Mouse (Mus musculus) intestine, embryonic 15.5 days (tissue): ENCODE data around the gene Shoc2. TPM values are rescaled to one million over a fixed set of nuclear protein-coding genes. Genes with fewer than 3 reads are reported as not detected.
A peak's percentile ranks its signal among the peaks of the same experiment; 100 is the strongest.

Experiments
- ATAC-seq: fragments of 200-750 bp; cut with Nextera tagmentation; 2 replicates; pipeline ENCODE4 v1.8.0; 2017; ENCODE audit warnings: moderate TSS enrichment, moderate library complexity
- H3K27ac ChIP-seq: fragments of 300-500 bp; sonication (generic); 2 replicates; pipeline ENCODE4 v1.5.1; 2015; ENCODE audit warnings: mild to moderate bottlenecking, inconsistent platforms
- H3K27me3 ChIP-seq: fragments of 300-500 bp; sonication (generic); replicated peaks from 2 replicates; pipeline ENCODE4 v1.6.1; 2015; ENCODE audit warnings: inconsistent platforms
- H3K36me3 ChIP-seq: fragments of 300-500 bp; sonication (generic); 2 replicates; pipeline ENCODE4 v1.6.1; 2015; ENCODE audit warnings: inconsistent platforms
- H3K4me1 ChIP-seq: fragments of 300-500 bp; sonication (generic); replicated peaks from 2 replicates; pipeline ENCODE4 v1.6.1; 2015; ENCODE audit warnings: inconsistent platforms
- H3K4me2 ChIP-seq: fragments of 300-500 bp; sonication (generic); replicated peaks from 2 replicates; pipeline ENCODE4 v1.6.1; 2015; ENCODE audit warnings: mild to moderate bottlenecking, inconsistent platforms
- H3K4me3 ChIP-seq: fragments of 300-500 bp; sonication (generic); replicated peaks from 2 replicates; pipeline ENCODE4 v1.5.1; 2015; ENCODE audit warnings: inconsistent platforms
- H3K9ac ChIP-seq: fragments of 300-500 bp; sonication (generic); 2 replicates; pipeline ENCODE4 v1.6.1; 2015; ENCODE audit warnings: inconsistent platforms
- H3K9me3 ChIP-seq: fragments of 300-500 bp; sonication (generic); 2 replicates; pipeline ENCODE4 v1.6.1; 2016; ENCODE audit warnings: inconsistent platforms
- WGBS: fragments of 180-500 bp; shearing (Covaris S2); methylation state at CpG from one replicate; pipeline ENCODE4 v1.1.7; 2015; 5-methylcytosine and 5-hydroxymethylcytosine counted together
- polyA plus RNA-seq: library from polyadenylated mRNA; unstranded; fragments of >200 nt; fragmentation: Nextera tagmentation; extraction: Ambion mirVana; gene quantifications from 2 replicates; pipeline ENCODE4 v1.2.1, GENCODE M21; 2015

The Shoc2 gene
- polyA plus RNA-seq, 1 experiment from 2014 or later = 42.9 TPM

DNA sequence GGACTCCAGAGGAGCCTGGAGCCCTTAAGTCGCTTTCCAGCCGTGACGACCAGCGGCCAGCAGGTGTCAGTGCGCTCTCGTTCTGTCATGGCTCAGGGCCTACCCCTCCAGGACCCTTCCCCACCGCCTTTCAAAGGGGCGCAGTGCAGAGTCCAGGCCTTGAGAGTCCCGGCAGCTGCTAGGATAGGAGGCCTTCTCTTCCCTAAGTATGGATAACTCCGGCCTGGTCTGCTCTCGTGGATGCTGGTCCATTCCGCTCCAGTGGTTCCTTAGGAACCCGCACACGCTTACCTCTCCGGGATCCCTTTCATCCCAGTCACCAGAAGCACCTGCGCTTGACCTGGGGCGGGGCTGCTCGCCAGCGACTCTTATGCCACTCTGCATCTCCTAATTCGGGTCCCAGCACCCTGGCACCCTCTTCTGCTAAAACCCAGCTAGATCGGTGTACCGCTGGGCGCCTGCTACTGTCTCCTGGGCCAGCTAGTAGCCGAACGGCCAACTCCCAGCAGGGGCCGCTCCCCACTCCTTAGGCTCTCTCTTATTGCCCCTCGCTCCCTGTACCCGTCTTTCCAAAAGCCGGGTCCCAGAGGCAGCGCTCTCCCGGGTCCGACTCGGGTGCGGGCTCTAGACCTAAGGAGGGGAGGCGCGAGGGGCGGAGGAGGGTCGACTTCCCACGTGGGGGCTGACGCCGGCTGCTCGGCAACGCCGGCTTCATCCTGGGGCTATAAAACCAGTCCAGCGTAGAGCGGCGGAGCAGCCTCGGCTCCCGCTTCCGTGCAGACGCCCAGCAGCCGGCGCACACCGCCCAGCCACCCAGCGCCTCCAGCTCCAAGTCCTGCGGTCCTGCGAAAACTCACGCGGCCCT, 100.6 kb downstream of the Shoc2 start:
- Histone ChIP-seq H3K9me3 (no peaks in the 10 kb centered on the region), H3K4me1 (peaks cover 39% of the 10 kb centered on the region), H3K27me3 (peaks cover 23% of the 10 kb centered on the region), H3K36me3 (no peaks in the 10 kb centered on the region), H3K9ac (peak overlapping the region; percentile 71), H3K4me3 (peak overlapping the region; percentile 60), H3K4me2 (peak overlapping the region; percentile 100), H3K27ac (0 out of 2 replicates have a peak overlapping the region, but pooled peaks have one; percentile 48)
- WGBS = under 1% methylated on average over 59 of the region's 59 CpGs
- ATAC-seq = peak; percentile 85

DNA sequence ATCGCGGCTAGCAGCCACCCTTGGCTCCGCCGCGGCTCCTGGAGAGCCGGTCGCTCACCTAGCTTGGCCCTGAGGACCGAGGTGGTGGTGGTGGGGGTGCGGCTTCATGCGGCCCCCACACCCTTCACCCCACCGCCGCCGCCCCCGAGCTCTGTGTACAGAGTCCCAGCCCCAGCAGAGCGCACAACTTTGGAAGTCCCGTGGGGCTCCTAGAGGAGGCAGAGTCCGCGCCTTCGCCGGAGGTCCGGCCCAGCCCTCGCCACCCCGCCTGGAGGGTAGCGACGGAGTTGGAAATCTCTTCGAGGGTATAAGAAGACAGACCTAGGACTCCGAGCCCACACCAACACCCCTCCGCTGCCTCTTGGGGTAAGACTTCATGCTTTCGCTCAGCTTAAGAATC, 101.3 kb downstream of the Shoc2 start:
- ATAC-seq = peak; percentile 26
- under 1% methylated on average over 29 of the region's 29 CpGs for WGBS
- H3K4me1 ChIP-seq = peaks cover 39% of the 10 kb centered on the region

DNA sequence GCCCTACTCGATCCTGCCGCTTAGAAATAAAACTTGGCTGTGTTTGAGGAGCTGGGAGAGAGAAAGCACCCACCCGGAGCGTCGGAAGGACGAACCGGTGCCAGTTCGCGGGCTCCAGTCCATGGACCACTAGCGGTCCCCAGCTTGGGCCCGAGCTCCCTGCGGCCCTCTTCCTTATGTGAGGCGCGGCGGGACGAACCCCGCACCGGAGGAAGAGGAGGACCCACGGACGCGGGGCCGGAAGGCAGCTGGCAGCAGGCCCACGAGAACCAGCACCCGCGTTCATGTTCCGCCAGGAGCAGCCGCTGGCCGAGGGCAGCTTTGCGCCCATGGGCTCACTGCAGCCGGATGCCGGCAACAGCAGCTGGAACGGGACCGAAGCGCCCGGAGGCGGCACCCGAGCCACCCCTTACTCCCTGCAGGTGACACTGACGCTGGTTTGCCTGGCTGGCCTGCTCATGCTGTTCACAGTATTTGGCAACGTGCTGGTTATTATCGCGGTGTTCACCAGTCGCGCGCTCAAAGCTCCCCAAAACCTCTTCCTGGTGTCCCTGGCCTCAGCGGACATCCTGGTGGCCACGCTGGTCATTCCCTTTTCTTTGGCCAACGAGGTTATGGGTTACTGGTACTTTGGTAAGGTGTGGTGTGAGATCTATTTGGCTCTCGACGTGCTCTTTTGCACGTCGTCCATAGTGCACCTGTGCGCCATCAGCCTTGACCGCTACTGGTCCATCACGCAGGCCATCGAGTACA, 102.0 kb downstream of the Shoc2 start:
- no peak for ATAC-seq
- peak overlapping the region; percentile 100 for H3K4me2 ChIP-seq
- peaks cover 23% of the 10 kb centered on the region for H3K27me3 ChIP-seq
- peak overlapping the region; percentile 71; the same call in 1 of the 2 replicates for H3K9ac ChIP-seq
- H3K27ac ChIP-seq = no peak overlapping the region
- 2% methylated on average over 54 of the region's 55 CpGs for WGBS
- peak overlapping the region; percentile 60 for H3K4me3 ChIP-seq
- peaks cover 39% of the 10 kb centered on the region for H3K4me1 ChIP-seq
- no peaks in the 10 kb centered on the region for H3K36me3 ChIP-seq
- no peaks in the 10 kb centered on the region for H3K9me3 ChIP-seq

More for the DNA sequence above, 101.3 kb downstream of the Shoc2 start:
- H3K9me3 ChIP-seq = no peaks in the 10 kb centered on the region
- H3K9ac ChIP-seq = peak overlapping the region; percentile 71
- 0 out of 2 replicates have a peak overlapping the region, but pooled peaks have one; percentile 48 for H3K27ac ChIP-seq
- peak overlapping the region; percentile 60 for H3K4me3 ChIP-seq
- peaks cover 23% of the 10 kb centered on the region for H3K27me3 ChIP-seq
- no peaks in the 10 kb centered on the region for H3K36me3 ChIP-seq
- H3K4me2 ChIP-seq = peak overlapping the region; percentile 100

DNA sequence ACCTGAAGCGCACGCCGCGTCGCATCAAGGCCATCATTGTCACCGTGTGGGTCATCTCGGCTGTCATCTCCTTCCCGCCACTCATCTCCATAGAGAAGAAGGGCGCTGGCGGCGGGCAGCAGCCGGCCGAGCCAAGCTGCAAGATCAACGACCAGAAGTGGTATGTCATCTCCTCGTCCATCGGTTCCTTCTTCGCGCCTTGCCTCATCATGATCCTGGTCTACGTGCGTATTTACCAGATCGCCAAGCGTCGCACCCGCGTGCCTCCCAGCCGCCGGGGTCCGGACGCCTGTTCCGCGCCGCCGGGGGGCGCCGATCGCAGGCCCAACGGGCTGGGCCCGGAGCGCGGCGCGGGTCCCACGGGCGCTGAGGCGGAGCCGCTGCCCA, 102.6 kb downstream of the Shoc2 start:
- no peak for ATAC-seq
- Histone ChIP-seq H3K9me3 (no peaks in the 10 kb centered on the region), H3K27ac (no peak overlapping the region), H3K36me3 (no peaks in the 10 kb centered on the region), H3K4me2 (peak overlapping the region; percentile 100), H3K4me1 (peaks cover 39% of the 10 kb centered on the region), H3K4me3 (peak overlapping the region; percentile 60), H3K27me3 (peaks cover 23% of the 10 kb centered on the region), H3K9ac (peak overlapping the region; percentile 30)
- WGBS = 1% methylated on average over 46 of the region's 46 CpGs

DNA sequence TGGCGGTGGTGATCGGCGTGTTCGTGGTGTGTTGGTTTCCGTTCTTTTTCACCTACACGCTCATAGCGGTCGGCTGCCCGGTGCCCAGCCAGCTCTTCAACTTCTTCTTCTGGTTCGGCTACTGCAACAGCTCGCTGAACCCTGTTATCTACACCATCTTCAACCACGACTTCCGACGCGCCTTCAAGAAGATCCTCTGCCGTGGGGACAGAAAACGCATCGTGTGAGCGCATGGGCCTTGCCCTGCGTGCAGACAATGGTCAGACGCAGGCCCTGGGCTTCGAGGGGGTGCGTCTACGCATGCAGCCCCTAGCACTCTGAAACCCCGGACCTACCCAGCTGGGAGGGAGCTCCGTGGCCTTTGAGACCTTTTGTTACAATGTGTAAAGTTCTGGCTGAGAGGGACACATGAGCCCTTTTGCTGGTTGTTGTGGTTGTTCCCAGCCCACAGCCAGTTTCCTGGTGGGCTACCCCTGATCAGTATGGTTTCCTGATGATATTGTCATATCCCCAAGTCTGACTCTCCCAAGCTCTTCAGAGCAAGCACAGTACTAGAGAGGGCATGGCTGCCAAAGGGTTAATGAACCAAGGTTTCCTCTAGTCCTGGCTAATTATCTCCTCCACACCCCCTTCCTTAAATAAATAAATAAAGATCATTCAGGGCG, 103.4 kb downstream of the Shoc2 start:
- H3K4me3 ChIP-seq = peak overlapping the region; percentile 60
- no peaks in the 10 kb centered on the region for H3K36me3 ChIP-seq
- H3K9ac ChIP-seq = peak overlapping the region; percentile 30
- H3K4me2 ChIP-seq = peak overlapping the region; percentile 100
- H3K27ac ChIP-seq = no peak overlapping the region
- H3K9me3 ChIP-seq = no peaks in the 10 kb centered on the region
- H3K27me3 ChIP-seq = peaks cover 23% of the 10 kb centered on the region
- peaks cover 39% of the 10 kb centered on the region for H3K4me1 ChIP-seq
- 2% methylated on average over 27 of the region's 27 CpGs for WGBS
- ATAC-seq = no peak

DNA sequence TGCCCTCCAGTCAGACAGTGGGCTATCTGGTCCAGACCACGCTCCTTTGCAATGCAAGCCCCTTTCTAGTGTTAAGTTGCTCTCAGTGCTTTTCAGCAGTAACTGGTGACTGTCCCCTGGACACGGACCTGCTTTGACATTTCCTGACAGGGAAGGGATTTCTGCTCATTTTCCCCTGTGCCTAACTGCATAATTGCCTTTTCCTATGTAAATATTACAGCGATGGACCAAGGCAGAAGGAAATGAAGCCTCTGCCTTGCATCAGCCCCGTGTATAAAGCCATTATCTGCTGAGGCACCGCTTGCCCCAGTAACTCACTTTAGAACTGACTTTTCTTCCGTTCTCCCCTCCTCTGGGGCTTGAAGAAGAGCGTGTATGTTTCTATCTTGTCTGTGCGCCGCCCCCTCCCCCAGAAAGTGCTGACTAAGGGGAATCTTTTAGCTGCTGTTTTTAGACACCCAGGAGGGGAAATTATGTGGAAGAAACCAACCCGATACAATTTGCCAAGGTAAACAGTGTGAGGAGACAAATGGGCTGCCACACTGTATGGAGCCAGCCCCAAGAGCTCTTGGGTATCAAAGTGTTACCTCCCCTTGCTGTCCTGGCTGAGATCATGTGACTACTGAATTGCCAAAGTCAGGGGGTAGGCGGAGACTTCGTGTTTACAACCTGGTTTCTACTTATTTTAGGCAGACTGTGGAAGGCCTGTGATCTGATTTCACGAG, 104.2 kb downstream of the Shoc2 start:
- H3K27ac ChIP-seq = no peak overlapping the region
- no peak overlapping the region for H3K4me3 ChIP-seq
- H3K4me2 ChIP-seq = peak overlapping the region; percentile 100
- no peaks in the 10 kb centered on the region for H3K9me3 ChIP-seq
- peaks cover 39% of the 10 kb centered on the region for H3K4me1 ChIP-seq
- 11% methylated on average over 13 of the region's 13 CpGs for WGBS
- peaks cover 23% of the 10 kb centered on the region for H3K27me3 ChIP-seq
- no peak overlapping the region for H3K9ac ChIP-seq
- H3K36me3 ChIP-seq = no peaks in the 10 kb centered on the region
- ATAC-seq = no peak

DNA sequence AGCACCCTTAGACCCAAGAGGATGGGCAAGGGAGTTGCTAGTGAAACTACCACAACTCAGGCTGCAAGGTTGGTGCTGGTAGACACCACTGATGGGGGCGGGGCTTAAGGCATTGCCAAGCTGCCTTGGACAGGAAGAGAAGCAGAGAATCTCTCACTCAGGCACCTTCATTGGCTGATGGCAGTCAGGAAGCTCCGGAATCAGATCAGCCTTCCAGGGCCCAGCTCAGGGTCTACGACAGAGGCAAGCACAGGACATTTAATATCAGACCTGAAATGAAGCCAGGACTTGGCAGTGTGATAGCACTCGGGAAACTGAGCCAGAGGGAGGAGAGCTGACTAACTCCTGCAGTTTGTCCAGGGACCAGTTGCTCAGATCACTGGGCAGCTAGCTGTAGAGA, 107.5 kb downstream of the Shoc2 start:
- ATAC-seq = no peak
- Histone ChIP-seq H3K9ac (no peak overlapping the region), H3K27ac (no peak overlapping the region), H3K4me3 (no peak overlapping the region), H3K27me3 (peaks cover 10% of the 10 kb centered on the region), H3K4me2 (no peak overlapping the region), H3K36me3 (no peaks in the 10 kb centered on the region), H3K9me3 (no peaks in the 10 kb centered on the region), H3K4me1 (peaks cover 19% of the 10 kb centered on the region)
- 75% methylated on average over 4 of the region's 4 CpGs for WGBS

DNA sequence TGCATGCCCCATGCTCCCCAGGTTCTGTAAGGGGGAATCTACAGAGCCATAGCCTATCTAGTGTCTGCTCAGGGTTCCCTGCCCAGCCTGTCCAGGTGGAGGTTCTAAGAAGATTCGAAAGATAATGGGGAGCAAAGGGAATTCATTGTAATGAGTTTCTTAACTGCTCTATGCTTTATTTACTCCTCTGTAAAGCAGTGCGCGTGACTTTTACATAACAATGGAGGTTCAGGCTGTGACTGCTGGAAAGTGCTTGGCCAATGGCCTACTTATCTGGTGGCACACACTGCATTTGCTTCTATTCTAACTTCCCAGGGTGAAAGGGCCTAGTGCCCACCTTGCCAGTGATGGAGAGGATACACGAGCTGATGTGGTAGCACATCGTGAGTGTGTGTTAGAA, 111.7 kb downstream of the Shoc2 start:
- H3K4me2 ChIP-seq = no peak overlapping the region
- ATAC-seq = no peak
- no peaks in the 10 kb centered on the region for H3K4me1 ChIP-seq
- H3K9me3 ChIP-seq = no peaks in the 10 kb centered on the region
- 72% methylated on average over 5 of the region's 5 CpGs for WGBS
- H3K4me3 ChIP-seq = no peak overlapping the region
- no peak overlapping the region for H3K27ac ChIP-seq
- H3K27me3 ChIP-seq = no peaks in the 10 kb centered on the region
- H3K9ac ChIP-seq = no peak overlapping the region
- no peaks in the 10 kb centered on the region for H3K36me3 ChIP-seq

DNA sequence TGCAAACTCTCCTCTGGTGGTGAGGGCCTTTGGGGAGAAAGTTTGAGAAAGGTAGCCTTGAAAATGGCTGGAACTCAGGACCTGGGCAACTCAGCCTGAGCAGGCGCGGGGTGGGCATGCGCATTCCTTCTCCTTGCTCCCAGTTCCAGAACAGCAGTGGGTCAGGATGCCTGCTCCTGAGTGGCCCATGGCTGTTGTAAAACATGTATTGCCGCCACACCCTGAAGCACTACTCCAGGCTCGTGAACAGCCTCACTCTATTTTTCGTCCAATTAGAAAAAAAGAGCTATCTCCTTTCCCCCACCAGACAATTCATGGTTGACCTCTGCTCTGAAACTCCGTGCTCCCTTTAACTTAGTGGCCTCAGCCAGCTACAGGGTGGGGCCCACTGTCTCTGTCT, 124.3 kb downstream of the Shoc2 start:
- WGBS = 62% methylated on average over 7 of the region's 7 CpGs
- peak; percentile 73 for ATAC-seq
- no peaks in the 10 kb centered on the region for H3K36me3 ChIP-seq

DNA sequence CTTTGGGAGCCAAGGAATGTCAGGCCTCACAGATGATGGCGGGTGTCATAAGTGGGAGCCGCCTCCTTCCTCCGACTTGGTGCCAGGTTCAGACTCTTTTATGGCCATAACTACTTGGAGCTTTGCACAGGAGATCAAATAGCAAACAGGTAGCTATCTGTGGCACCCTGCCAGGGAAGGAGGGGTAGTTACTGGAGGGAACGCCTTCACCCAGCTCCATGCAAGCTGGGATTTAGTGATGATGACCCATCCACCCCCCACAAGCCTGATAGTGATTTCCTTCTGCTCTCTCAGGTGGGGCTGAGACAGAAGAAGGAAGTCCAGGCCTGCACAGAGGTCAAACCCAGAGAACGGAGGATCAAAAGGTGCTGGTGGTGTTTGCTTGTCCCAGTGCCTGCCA, 126.4 kb downstream of the Shoc2 start:
- ATAC-seq = peak; percentile 85
- H3K27ac ChIP-seq = 0 out of 2 replicates have a peak overlapping the region, but pooled peaks have one; percentile 32
- no peaks in the 10 kb centered on the region for H3K9me3 ChIP-seq
- H3K9ac ChIP-seq = no peak overlapping the region
- WGBS = 39% methylated on average over 5 of the region's 5 CpGs
- no peaks in the 10 kb centered on the region for H3K27me3 ChIP-seq
- H3K4me1 ChIP-seq = no peaks in the 10 kb centered on the region
- H3K4me2 ChIP-seq = no peak overlapping the region
- no peaks in the 10 kb centered on the region for H3K36me3 ChIP-seq
- no peak overlapping the region for H3K4me3 ChIP-seq

More for the DNA sequence above, 124.3 kb downstream of the Shoc2 start:
- no peak overlapping the region for H3K9ac ChIP-seq
- no peaks in the 10 kb centered on the region for H3K9me3 ChIP-seq
- peak overlapping the region; percentile 40; the same call in 1 of the 2 replicates for H3K27ac ChIP-seq
- H3K4me3 ChIP-seq = no peak overlapping the region
- no peak overlapping the region for H3K4me2 ChIP-seq
- H3K27me3 ChIP-seq = no peaks in the 10 kb centered on the region
- no peaks in the 10 kb centered on the region for H3K4me1 ChIP-seq

DNA sequence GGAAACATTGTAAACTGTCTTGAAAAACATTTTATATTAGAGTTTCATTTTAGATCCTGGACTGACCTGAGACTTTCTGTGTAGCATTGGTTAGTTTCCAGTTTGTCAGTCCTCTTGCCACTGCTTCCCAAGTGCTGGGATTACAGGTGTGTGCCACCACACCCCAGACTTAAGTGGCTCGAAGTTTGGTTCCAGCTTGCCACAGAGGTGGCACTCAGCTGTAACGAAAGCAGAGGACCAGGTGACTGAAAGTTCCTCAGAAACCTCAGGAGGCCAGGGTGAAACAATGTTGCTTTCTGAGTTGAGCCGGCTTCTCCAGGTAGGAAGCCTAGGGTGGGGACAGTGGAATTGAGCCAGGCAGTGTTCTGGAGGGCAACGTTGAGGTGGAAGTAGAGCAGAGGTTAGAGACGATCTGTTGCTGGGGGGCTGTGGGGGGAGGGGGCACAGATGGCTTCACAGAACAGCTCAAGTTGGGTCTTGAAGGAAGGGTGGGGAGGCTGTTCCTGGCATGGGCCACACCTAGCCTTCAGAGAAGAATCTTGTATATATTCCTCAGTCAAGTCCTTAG, 128.2 kb downstream of the Shoc2 start:
- no peaks in the 10 kb centered on the region for H3K36me3 ChIP-seq
- no peak overlapping the region for H3K27ac ChIP-seq
- H3K27me3 ChIP-seq = no peaks in the 10 kb centered on the region
- 72% methylated on average over 5 of the region's 5 CpGs for WGBS
- H3K9me3 ChIP-seq = no peaks in the 10 kb centered on the region
- ATAC-seq = no peak
- no peak overlapping the region for H3K4me3 ChIP-seq
- H3K4me2 ChIP-seq = no peak overlapping the region
- no peaks in the 10 kb centered on the region for H3K4me1 ChIP-seq
- no peak overlapping the region for H3K9ac ChIP-seq
